Mouse (Mus musculus) left cerebral cortex, adult 6 months (tissue): ENCODE results near the gene Cend1. TPM values are rescaled to one million over a fixed set of nuclear protein-coding genes. Genes with fewer than 3 reads are reported as not detected.

Source experiments
- long read RNA-seq, 2 experiments: library from polyadenylated mRNA; unstranded; transcript quantifications; one replicate each; pipeline ENCODE4 v2.0.0; 2019 to 2020
- polyA plus RNA-seq: library from polyadenylated mRNA; unstranded; fragments of <200 nt; fragmentation: Nextera tagmentation; gene quantifications from 2 replicates; pipeline ENCODE4 v1.2.3, GENCODE M21; 2021

Cend1 gene
- polyA plus RNA-seq: 211 and 240 TPM in 2 replicates
- long read RNA-seq, experiment 1, transcript Cend1-202 (2 exons, 1,733 nt): major isoform, 932 of 1,201 reads
- long read RNA-seq, experiment 1, transcript Cend1-203 (2 exons, 1,697 nt): minor isoform, 222 of 1,201 reads
- long read RNA-seq, experiment 1, partial matches to known transcripts: 45 of 1,201 reads
- long read RNA-seq, experiment 1, other reads (novel, unspliced or antisense): 2 of 1,201 reads
- long read RNA-seq, experiment 2, transcript Cend1-202 (2 exons, 1,733 nt): major isoform, 196 of 310 reads
- long read RNA-seq, experiment 2, transcript Cend1-203 (2 exons, 1,697 nt): minor isoform, 47 of 310 reads
- long read RNA-seq, experiment 2, partial matches to known transcripts: 0 of 310 reads
- long read RNA-seq, experiment 2, other reads (novel, unspliced or antisense): 67 of 310 reads

GRCm38 (mm10) chr7:141429310-141429709 is at the start of gene Cend1:
Gene Cend1 (minus strand): TSS chr7:141429491.

GRCm38 (mm10) chr7:141475011-141475804 is 45.9 kb upstream of the Cend1 start, which contains the start of the genes Polr2l and Tspan4:
Gene Polr2l (minus strand): TSS chr7:141475132.
Gene Tspan4 (plus strand): TSS chr7:141475240.

GRCm38 (mm10) chr7:141467230-141468030 is 38.1 kb upstream of the Cend1 start, which contains the start of gene Cd151:
Gene Cd151 (plus strand): TSS chr7:141467392.

GRCm38 (mm10) chr7:141460391-141461113 is 31.3 kb upstream of the Cend1 start, which contains the start of gene Cracr2b:
Gene Cracr2b (plus strand): TSS chr7:141461094.

GRCm38 (mm10) chr7:141454967-141455551 is 25.8 kb upstream of the Cend1 start, which contains the start of gene Pnpla2:
Gene Pnpla2 (plus strand): TSS chr7:141455198.

GRCm38 (mm10) chr7:141447110-141447991 is 18.1 kb upstream of the Cend1 start, which contains the start of gene Rplp2:
Gene Rplp2 (plus strand): TSS chr7:141447370.

GRCm38 (mm10) chr7:141443828-141444237 is 14.5 kb upstream of the Cend1 start, which contains the start of gene Pidd1:
Gene Pidd1 (minus strand): TSS chr7:141444025.

GRCm38 (mm10) chr7:141437178-141438120 is 8.2 kb upstream of the Cend1 start, which contains the start of gene Slc25a22:
Gene Slc25a22 (minus strand): TSS chr7:141437892.

GRCm38 (mm10) chr7:141413809-141414584 is 15.3 kb downstream of the Cend1 start, which contains the start of gene Gatd1:
Gene Gatd1 (minus strand): TSS chr7:141414136.

GRCm38 (mm10) chr7:141391625-141392551 is 37.4 kb downstream of the Cend1 start, which contains the start of gene Taldo1:
Gene Taldo1 (plus strand): TSS chr7:141392199.

Other genes starting within 250 kb of the Cend1 start
- 68.2 and 284 TPM in 2 replicates for gene Hras, start 235.5 kb downstream of the Cend1 start, polyA plus RNA-seq
- 3.4 and 3.9 TPM in 2 replicates for gene Lrrc56, start 235.3 kb downstream of the Cend1 start, polyA plus RNA-seq
- gene Lmntd2, start 215.4 kb downstream of the Cend1 start, polyA plus RNA-seq: not detected in 2 replicates
- 1.9 and 2.6 TPM in 2 replicates for gene Rassf7, start 213.6 kb downstream of the Cend1 start, polyA plus RNA-seq
- gene Phrf1, start 200.7 kb downstream of the Cend1 start, polyA plus RNA-seq: 17.9 and 20.5 TPM in 2 replicates
- gene Irf7, start 163.0 kb downstream of the Cend1 start, polyA plus RNA-seq: 2.1 and 4.0 TPM in 2 replicates
- gene Cdhr5, start 152.7 kb downstream of the Cend1 start, polyA plus RNA-seq: not detected in 2 replicates
- gene Sct, start 150.4 kb downstream of the Cend1 start, polyA plus RNA-seq: 0.45 and 0.78 TPM in 2 replicates
- gene Drd4, start 137.5 kb downstream of the Cend1 start, polyA plus RNA-seq: 0.55 and 0.61 TPM in 2 replicates
- 54.9 and 58.5 TPM in 2 replicates for gene Deaf1, start 101.8 kb downstream of the Cend1 start, polyA plus RNA-seq
- 33.0 and 33.7 TPM in 2 replicates for gene Tmem80, start 101.8 kb downstream of the Cend1 start, polyA plus RNA-seq
- gene Eps8l2, start 90.6 kb downstream of the Cend1 start, polyA plus RNA-seq: 3.2 and 5.2 TPM in 2 replicates
- gene Taldo1, start 37.3 kb downstream of the Cend1 start, polyA plus RNA-seq: 241 and 260 TPM in 2 replicates
- gene Gatd1, start 15.4 kb downstream of the Cend1 start, polyA plus RNA-seq: 38.8 and 54.8 TPM in 2 replicates
- 82.6 and 134 TPM in 2 replicates for gene Slc25a22, start 8.4 kb upstream of the Cend1 start, polyA plus RNA-seq
- 0.28 and 0.41 TPM in 2 replicates for gene Pidd1, start 14.5 kb upstream of the Cend1 start, polyA plus RNA-seq
- gene Rplp2, start 17.9 kb upstream of the Cend1 start, polyA plus RNA-seq: 2,138 and 2,186 TPM in 2 replicates
- gene Pnpla2, start 25.7 kb upstream of the Cend1 start, polyA plus RNA-seq: 14.2 and 16.1 TPM in 2 replicates
- gene Cracr2b, start 31.6 kb upstream of the Cend1 start, polyA plus RNA-seq: 3.8 and 5.6 TPM in 2 replicates
- 19.9 and 43.0 TPM in 2 replicates for gene Cd151, start 37.9 kb upstream of the Cend1 start, polyA plus RNA-seq
- gene Polr2l, start 45.6 kb upstream of the Cend1 start, polyA plus RNA-seq: 81.1 and 93.5 TPM in 2 replicates
- gene Tspan4, start 45.7 kb upstream of the Cend1 start, polyA plus RNA-seq: 24.3 and 26.7 TPM in 2 replicates
- 50.6 and 67.4 TPM in 2 replicates for gene Chid1, start 110.4 kb upstream of the Cend1 start, polyA plus RNA-seq
- 81.2 and 127 TPM in 2 replicates for gene Ap2a2, start 132.7 kb upstream of the Cend1 start, polyA plus RNA-seq
- gene Muc6, start 225.8 kb upstream of the Cend1 start, polyA plus RNA-seq: not detected in 2 replicates